Mouse (Mus musculus) ZHBTc4 (cell line): ENCODE measurements at regions not wholly inside any gene's neighbourhood (a gene's known extent, or its start where the extent isn't known, plus 50 kb on each side); places are given as distances from the start of the nearest gene placed in this dataset.
A peak's percentile ranks its signal among the peaks of the same experiment; 100 is the strongest.

ENCODE experiments used
- DNase-seq: peaks from one replicate; pipeline ENCODE4 v3.0.0-alpha.2; 2011; ENCODE audit warnings: low read depth, low spot score

- no peak for DNase-seq
Observed at GRCm38 (mm10) chr13:36807961-36808360, 73.0 kb upstream of the Nrn1 start.

DNA sequence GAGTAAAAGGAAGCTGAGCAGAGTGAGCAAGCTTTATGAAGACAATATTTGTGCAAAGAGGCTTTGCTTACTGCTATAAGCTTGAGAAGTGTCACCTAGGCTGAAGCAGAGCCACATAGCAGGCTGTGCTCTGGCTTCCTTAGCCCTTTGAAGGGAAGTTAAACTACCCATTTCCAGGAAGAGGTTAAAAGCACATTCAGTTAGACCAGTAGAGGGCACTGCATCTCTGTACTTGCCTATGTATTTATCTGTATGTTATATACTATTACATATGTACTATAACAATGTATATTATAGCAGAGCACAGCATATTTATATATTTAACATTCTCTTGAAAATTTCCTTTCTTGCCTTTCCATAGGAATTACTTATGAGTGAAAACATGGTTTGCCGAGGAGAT lies 54.4 kb upstream of the Nrn1 start:
- DNase-seq = peak; percentile 10
